Mouse (Mus musculus): ENCODE data around the gene Adcy4. TPM values are rescaled to one million over a fixed set of nuclear protein-coding genes. Genes with fewer than 3 reads are reported as not detected.

The Adcy4 gene
- polyA plus RNA-seq, 1 experiment from 2014 or later = 7.0 TPM

- Histone ChIP-seq H3K36me3 (peaks cover 8% of the 10 kb centered on the region), H3K9ac (0 out of 2 replicates have a peak overlapping the region, but pooled peaks have one; percentile 30), H3K27me3 (replicated peaks) (no peaks in the 10 kb centered on the region), H3K4me3 (replicated peaks) (peak overlapping the region; percentile 10; the same call in 1 of the 2 replicates), H3K9me3 (no peaks in the 10 kb centered on the region), H3K4me2 (replicated peaks) (peak overlapping the region; percentile 48), H3K27ac (no peak overlapping the region), H3K4me1 (replicated peaks) (peaks cover 26% of the 10 kb centered on the region)
- ATAC-seq = peak; percentile 72
- 17% methylated on average over 10 of the region's 10 CpGs for WGBS
Measured at GRCm38 (mm10) chr14:55743711-55744110, 40.2 kb downstream of the Adcy4 start.

GRCm38 (mm10) chr14:55737086-55737687 lies 46.7 kb downstream of the Adcy4 start:
- Histone ChIP-seq H3K36me3 (peaks cover 13% of the 10 kb centered on the region), H3K9me3 (no peaks in the 10 kb centered on the region), H3K27me3 (replicated peaks) (no peaks in the 10 kb centered on the region), H3K27ac (no peak overlapping the region), H3K9ac (no peak overlapping the region), H3K4me3 (replicated peaks) (no peak overlapping the region), H3K4me2 (replicated peaks) (no peak overlapping the region), H3K4me1 (replicated peaks) (0 out of 2 replicates have a peak, but pooled peaks cover 21% of the 10 kb centered on the region)
- ATAC-seq = no peak
- 75% methylated on average over 9 of the region's 9 CpGs for WGBS

GRCm38 (mm10) chr14:55735758-55736157 lies 48.1 kb downstream of the Adcy4 start:
- no peaks in the 10 kb centered on the region for H3K9me3 ChIP-seq
- H3K27ac ChIP-seq = peak overlapping the region; percentile 34; the same call in 1 of the 2 replicates
- H3K9ac ChIP-seq = no peak overlapping the region
- H3K36me3 ChIP-seq = peaks cover 13% of the 10 kb centered on the region
- H3K4me2 ChIP-seq (replicated peaks) = peak overlapping the region; percentile 26; the same call in 1 of the 2 replicates
- ATAC-seq = no peak
- WGBS = 56% methylated on average over 4 of the region's 4 CpGs
- no peaks in the 10 kb centered on the region for H3K27me3 ChIP-seq (replicated peaks)
- 0 out of 2 replicates have a peak, but pooled peaks cover 21% of the 10 kb centered on the region for H3K4me1 ChIP-seq (replicated peaks)
- no peak overlapping the region for H3K4me3 ChIP-seq (replicated peaks)

- H3K4me3 ChIP-seq (replicated peaks) = no peak overlapping the region
- H3K27me3 ChIP-seq (replicated peaks) = no peaks in the 10 kb centered on the region
- peaks cover 10% of the 10 kb centered on the region for H3K36me3 ChIP-seq
- H3K27ac ChIP-seq = peak overlapping the region; percentile 34; the same call in 1 of the 2 replicates
- no peak overlapping the region for H3K9ac ChIP-seq
- H3K4me1 ChIP-seq (replicated peaks) = 0 out of 2 replicates have a peak, but pooled peaks cover 21% of the 10 kb centered on the region
- ATAC-seq = peak; percentile 82
- H3K4me2 ChIP-seq (replicated peaks) = 0 out of 2 replicates have a peak overlapping the region, but pooled peaks have one; percentile 26
- 30% methylated on average over 3 of the region's 3 CpGs for WGBS
- H3K9me3 ChIP-seq = no peaks in the 10 kb centered on the region
Measured at GRCm38 (mm10) chr14:55735334-55735733, 48.6 kb downstream of the Adcy4 start.

- no peak overlapping the region for H3K4me2 ChIP-seq (replicated peaks)
- no peaks in the 10 kb centered on the region for H3K27me3 ChIP-seq (replicated peaks)
- no peaks in the 10 kb centered on the region for H3K9me3 ChIP-seq
- WGBS = 62% methylated on average over 7 of the region's 7 CpGs
- ATAC-seq = peak; percentile 20
- no peak overlapping the region for H3K4me3 ChIP-seq (replicated peaks)
- H3K9ac ChIP-seq = no peak overlapping the region
- no peak overlapping the region for H3K27ac ChIP-seq
- 0 out of 2 replicates have a peak, but pooled peaks cover 21% of the 10 kb centered on the region for H3K4me1 ChIP-seq (replicated peaks)
- peaks cover 6% of the 10 kb centered on the region; the same call in 1 of the 2 replicates for H3K36me3 ChIP-seq
Measured at GRCm38 (mm10) chr14:55734869-55735268, 49.0 kb downstream of the Adcy4 start.

GRCm38 (mm10) chr14:55733889-55734288 lies 50.0 kb downstream of the Adcy4 start:
- Histone ChIP-seq H3K9ac (no peak overlapping the region), H3K4me2 (replicated peaks) (no peak overlapping the region), H3K4me1 (replicated peaks) (0 out of 2 replicates have a peak, but pooled peaks cover 21% of the 10 kb centered on the region), H3K27me3 (replicated peaks) (no peaks in the 10 kb centered on the region), H3K4me3 (replicated peaks) (no peak overlapping the region), H3K36me3 (peaks cover 5% of the 10 kb centered on the region; the same call in 1 of the 2 replicates), H3K27ac (no peak overlapping the region), H3K9me3 (no peaks in the 10 kb centered on the region)
- 55% methylated on average over 10 of the region's 10 CpGs for WGBS
- ATAC-seq = peak; percentile 59

- Histone ChIP-seq H3K27me3 (replicated peaks) (no peaks in the 10 kb centered on the region), H3K9ac (no peak overlapping the region), H3K36me3 (no peaks in the 10 kb centered on the region), H3K27ac (no peak overlapping the region), H3K4me3 (replicated peaks) (no peak overlapping the region), H3K4me1 (replicated peaks) (0 out of 2 replicates have a peak, but pooled peaks cover 9% of the 10 kb centered on the region), H3K4me2 (replicated peaks) (no peak overlapping the region), H3K9me3 (no peaks in the 10 kb centered on the region)
- 83% methylated on average over 7 of the region's 7 CpGs for WGBS
- ATAC-seq = no peak
Measured at GRCm38 (mm10) chr14:55730531-55731032, 53.3 kb downstream of the Adcy4 start.

- no peaks in the 10 kb centered on the region for H3K36me3 ChIP-seq
- H3K9me3 ChIP-seq = no peaks in the 10 kb centered on the region
- 82% methylated on average over 7 of the region's 7 CpGs for WGBS
- 0 out of 2 replicates have a peak, but pooled peaks cover 9% of the 10 kb centered on the region for H3K4me1 ChIP-seq (replicated peaks)
- no peaks in the 10 kb centered on the region for H3K27me3 ChIP-seq (replicated peaks)
- H3K4me3 ChIP-seq (replicated peaks) = no peak overlapping the region
- ATAC-seq = no peak
- H3K27ac ChIP-seq = no peak overlapping the region
- no peak overlapping the region for H3K9ac ChIP-seq
- no peak overlapping the region for H3K4me2 ChIP-seq (replicated peaks)
Measured at GRCm38 (mm10) chr14:55730116-55730515, 53.8 kb downstream of the Adcy4 start.

GRCm38 (mm10) chr14:55727889-55728685 lies 55.8 kb downstream of the Adcy4 start:
- Histone ChIP-seq H3K9ac (no peak overlapping the region), H3K36me3 (no peaks in the 10 kb centered on the region), H3K4me2 (replicated peaks) (no peak overlapping the region), H3K4me3 (replicated peaks) (no peak overlapping the region), H3K27me3 (replicated peaks) (no peaks in the 10 kb centered on the region), H3K9me3 (no peaks in the 10 kb centered on the region), H3K4me1 (replicated peaks) (no peaks in the 10 kb centered on the region), H3K27ac (no peak overlapping the region)
- WGBS = 59% methylated on average over 8 of the region's 8 CpGs
- no peak for ATAC-seq

GRCm38 (mm10) chr14:55726261-55726660 lies 57.6 kb downstream of the Adcy4 start:
- no peak overlapping the region for H3K27ac ChIP-seq
- H3K36me3 ChIP-seq = no peaks in the 10 kb centered on the region
- no peak for ATAC-seq
- no peak overlapping the region for H3K4me3 ChIP-seq (replicated peaks)
- H3K9me3 ChIP-seq = no peaks in the 10 kb centered on the region
- H3K4me2 ChIP-seq (replicated peaks) = no peak overlapping the region
- H3K9ac ChIP-seq = no peak overlapping the region
- 0 out of 2 replicates have a peak, but pooled peaks cover 2% of the 10 kb centered on the region for H3K4me1 ChIP-seq (replicated peaks)
- H3K27me3 ChIP-seq (replicated peaks) = no peaks in the 10 kb centered on the region

- H3K36me3 ChIP-seq = no peaks in the 10 kb centered on the region; the same call in 1 of the 2 replicates
- no peaks in the 10 kb centered on the region for H3K27me3 ChIP-seq (replicated peaks)
- H3K4me3 ChIP-seq (replicated peaks) = no peak overlapping the region
- WGBS = 58% methylated on average over 8 of the region's 8 CpGs
- ATAC-seq = no peak
- no peaks in the 10 kb centered on the region for H3K9me3 ChIP-seq
- no peak overlapping the region for H3K9ac ChIP-seq
- no peak overlapping the region for H3K27ac ChIP-seq
- H3K4me2 ChIP-seq (replicated peaks) = no peak overlapping the region
- 0 out of 2 replicates have a peak, but pooled peaks cover 7% of the 10 kb centered on the region for H3K4me1 ChIP-seq (replicated peaks)
Measured at GRCm38 (mm10) chr14:55724411-55724871, 59.5 kb downstream of the Adcy4 start.

GRCm38 (mm10) chr14:55723433-55723832 lies 60.5 kb downstream of the Adcy4 start:
- H3K9me3 ChIP-seq = no peaks in the 10 kb centered on the region
- no peak for ATAC-seq

More at GRCm38 (mm10) chr14:55723433-55723832, 60.5 kb downstream of the Adcy4 start:
- Histone ChIP-seq H3K27ac (no peak overlapping the region), H3K4me2 (replicated peaks) (no peak overlapping the region), H3K27me3 (replicated peaks) (no peaks in the 10 kb centered on the region), H3K36me3 (peaks cover under 1% of the 10 kb centered on the region; the same call in 1 of the 2 replicates), H3K4me1 (replicated peaks) (0 out of 2 replicates have a peak, but pooled peaks cover 7% of the 10 kb centered on the region), H3K4me3 (replicated peaks) (no peak overlapping the region), H3K9ac (no peak overlapping the region)
- WGBS = 89% methylated on average over 7 of the region's 7 CpGs

All from intestine, embryonic 15.5 days (tissue).